Mouse (Mus musculus) liver, embryonic 14.5 days (tissue): Measurements from ENCODE around the gene Fhl3.

ENCODE experiments used
- CTCF ChIP-seq: IDR thresholded peaks from 2 replicates; pipeline ENCODE4 v1.5.1; 2016; ENCODE audit warnings: antibody characterized with exemption, low read depth, control low read depth
- EP300 ChIP-seq: IDR thresholded peaks from 2 replicates; pipeline ENCODE4 v1.6.1; 2016; ENCODE audit warnings: antibody characterized with exemption, low read depth

DNA sequence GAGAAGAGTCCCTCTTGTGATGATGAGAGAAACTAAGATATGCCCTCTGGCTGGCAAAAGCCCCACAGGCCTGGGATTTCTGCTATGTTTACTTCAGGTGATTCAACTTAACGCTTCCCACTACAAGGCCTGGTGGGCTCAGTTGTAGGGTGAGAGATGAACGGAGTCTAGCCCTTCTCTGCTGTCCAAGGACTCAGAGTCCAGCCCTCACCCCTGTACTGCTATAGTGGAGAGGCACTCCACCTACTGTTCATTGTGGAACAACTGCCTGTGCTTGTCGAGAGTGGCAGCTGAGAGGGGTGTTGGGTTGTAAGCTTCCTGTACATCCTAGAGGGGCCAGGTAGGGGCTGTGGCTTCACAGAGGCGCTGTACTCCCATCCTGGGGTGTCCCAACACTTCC, 37.5 kb downstream of the Fhl3 start:
- TF ChIP-seq CTCF (peak; percentile 48), EP300 (no peak)
